Mouse (Mus musculus): ENCODE results near the gene Lce1d. TPM values are rescaled to one million over a fixed set of nuclear protein-coding genes. Genes with fewer than 3 reads are reported as not detected.

Lce1d gene
- polyA plus RNA-seq, 1 experiment from 2014 or later, result not detected

- WGBS, result 41% methylated on average over 3 of the region's 3 CpGs
- no peak for ATAC-seq (replicated peaks)
- Histone ChIP-seq H3K27ac (replicated peaks) (no peak overlapping the region), H3K4me2 (replicated peaks) (no peak overlapping the region), H3K27me3 (no peaks in the 10 kb centered on the region), H3K36me3 (no peaks in the 10 kb centered on the region), H3K4me3 (no peak overlapping the region), H3K9ac (replicated peaks) (no peak overlapping the region), H3K4me1 (peaks cover 7% of the 10 kb centered on the region), H3K9me3 (no peaks in the 10 kb centered on the region)
Observed at GRCm38 (mm10) chr3:92638653-92638991, 48.4 kb downstream of the Lce1d start.

GRCm38 (mm10) chr3:92637745-92638652, 49.0 kb downstream of the Lce1d start:
- H3K4me2 ChIP-seq (replicated peaks), result no peak overlapping the region
- H3K4me1 ChIP-seq, result peaks cover 7% of the 10 kb centered on the region
- WGBS, result 14% methylated on average over 1 of the region's 1 CpGs
- H3K9me3 ChIP-seq, result no peaks in the 10 kb centered on the region
- no peak overlapping the region for H3K27ac ChIP-seq (replicated peaks)
- no peak overlapping the region for H3K9ac ChIP-seq (replicated peaks)
- no peaks in the 10 kb centered on the region for H3K36me3 ChIP-seq
- ATAC-seq (replicated peaks), result peak; percentile 53; the same call in 1 of the 2 replicates
- no peak overlapping the region for H3K4me3 ChIP-seq
- H3K27me3 ChIP-seq, result no peaks in the 10 kb centered on the region

Other genes with a start within 250 kb of the Lce1d start
- not detected in 2 replicates for gene Sprr1b, start 248.4 kb downstream of the Lce1d start, polyA plus RNA-seq (2015; fragmentation: Nextera tagmentation; extraction: Ambion mirVana)
- gene Sprr3, start 228.5 kb downstream of the Lce1d start, polyA plus RNA-seq (2015; fragmentation: Nextera tagmentation; extraction: Ambion mirVana), result not detected in 2 replicates
- not detected in 2 replicates for gene Sprr1a, start 201.3 kb downstream of the Lce1d start, polyA plus RNA-seq (2015; fragmentation: Nextera tagmentation; extraction: Ambion mirVana)
- gene Sprr4, start 186.7 kb downstream of the Lce1d start, polyA plus RNA-seq (2015; fragmentation: Nextera tagmentation; extraction: Ambion mirVana), result not detected in 2 replicates
- not detected in 2 replicates for gene 2310046K23Rik, start 152.7 kb downstream of the Lce1d start, polyA plus RNA-seq (2015; fragmentation: Nextera tagmentation; extraction: Ambion mirVana)
- gene Ivl, start 113.5 kb downstream of the Lce1d start, polyA plus RNA-seq (2015; fragmentation: Nextera tagmentation; extraction: Ambion mirVana), result not detected in 2 replicates
- gene Smcp, start 98.2 kb downstream of the Lce1d start, polyA plus RNA-seq (2015; fragmentation: Nextera tagmentation; extraction: Ambion mirVana), result not detected in 2 replicates
- gene 2210017I01Rik, start 79.7 kb downstream of the Lce1d start, polyA plus RNA-seq (2015; fragmentation: Nextera tagmentation; extraction: Ambion mirVana), result not detected in 2 replicates
- gene Lce6a, start 65.5 kb downstream of the Lce1d start, polyA plus RNA-seq (2015; fragmentation: Nextera tagmentation; extraction: Ambion mirVana), result not detected in 2 replicates
- not detected in 2 replicates for gene Lce1a1, start 38.9 kb downstream of the Lce1d start, polyA plus RNA-seq (2015; fragmentation: Nextera tagmentation; extraction: Ambion mirVana)
- not detected in 2 replicates for gene Lce1b, start 30.3 kb downstream of the Lce1d start, polyA plus RNA-seq (2015; fragmentation: Nextera tagmentation; extraction: Ambion mirVana)
- not detected in 2 replicates for gene Lce1a2, start 16.9 kb downstream of the Lce1d start, polyA plus RNA-seq (2015; fragmentation: Nextera tagmentation; extraction: Ambion mirVana)
- not detected in 2 replicates for gene Lce1c, start 8.0 kb downstream of the Lce1d start, polyA plus RNA-seq (2015; fragmentation: Nextera tagmentation; extraction: Ambion mirVana)
- not detected in 2 replicates for gene Lce1e, start 21.9 kb upstream of the Lce1d start, polyA plus RNA-seq (2015; fragmentation: Nextera tagmentation; extraction: Ambion mirVana)
- not detected in 2 replicates for gene Lce1f, start 33.1 kb upstream of the Lce1d start, polyA plus RNA-seq (2015; fragmentation: Nextera tagmentation; extraction: Ambion mirVana)
- gene Gm38119, start 51.9 kb upstream of the Lce1d start, polyA plus RNA-seq (2015; fragmentation: Nextera tagmentation; extraction: Ambion mirVana), result not detected in 2 replicates
- not detected in 2 replicates for gene Lce1g, start 65.1 kb upstream of the Lce1d start, polyA plus RNA-seq (2015; fragmentation: Nextera tagmentation; extraction: Ambion mirVana)
- not detected in 2 replicates for gene Lce1h, start 77.9 kb upstream of the Lce1d start, polyA plus RNA-seq (2015; fragmentation: Nextera tagmentation; extraction: Ambion mirVana)
- not detected in 2 replicates for gene Lce1i, start 91.7 kb upstream of the Lce1d start, polyA plus RNA-seq (2015; fragmentation: Nextera tagmentation; extraction: Ambion mirVana)
- not detected in 2 replicates for gene Lce1j, start 103.3 kb upstream of the Lce1d start, polyA plus RNA-seq (2015; fragmentation: Nextera tagmentation; extraction: Ambion mirVana)
- gene Lce1k, start 120.7 kb upstream of the Lce1d start, polyA plus RNA-seq (2015; fragmentation: Nextera tagmentation; extraction: Ambion mirVana), result not detected in 2 replicates
- not detected in 2 replicates for gene Kprp, start 140.0 kb upstream of the Lce1d start, polyA plus RNA-seq (2015; fragmentation: Nextera tagmentation; extraction: Ambion mirVana)
- gene Lce1l, start 164.1 kb upstream of the Lce1d start, polyA plus RNA-seq (2015; fragmentation: Nextera tagmentation; extraction: Ambion mirVana), result not detected in 2 replicates
- gene 2310050C09Rik, start 183.0 kb upstream of the Lce1d start, polyA plus RNA-seq (2015; fragmentation: Nextera tagmentation; extraction: Ambion mirVana), result not detected in 2 replicates
- not detected in 2 replicates for gene Lce3a, start 239.0 kb upstream of the Lce1d start, polyA plus RNA-seq (2015; fragmentation: Nextera tagmentation; extraction: Ambion mirVana)
- gene Lce3b, start 245.8 kb upstream of the Lce1d start, polyA plus RNA-seq (2015; fragmentation: Nextera tagmentation; extraction: Ambion mirVana), result not detected in 2 replicates

Measured in forebrain, embryonic 15.5 days (tissue).